Mouse (Mus musculus) kidney, postnatal 14 days (tissue): ENCODE data around the gene Lipm.

Experiments used
- DNase-seq: peaks from one replicate; pipeline ENCODE4 v3.0.0; 2022; ENCODE audit warnings: mixed read lengths

Lipm gene

GRCm38 (mm10) chr19:34166386-34166785 is 65.7 kb downstream of the Lipm start:
- no peak for DNase-seq

GRCm38 (mm10) chr19:34167896-34168661 is 67.3 kb downstream of the Lipm start:
- no peak for DNase-seq

GRCm38 (mm10) chr19:34169121-34169520 is 68.4 kb downstream of the Lipm start:
- DNase-seq, result no peak

- DNase-seq, result no peak
These were observed 70.4 kb downstream of the Lipm start for GRCm38 (mm10) chr19:34171167-34171566.
